ENCODE assay signal across 8 mouse cellular contexts in the genomic region with DNA sequence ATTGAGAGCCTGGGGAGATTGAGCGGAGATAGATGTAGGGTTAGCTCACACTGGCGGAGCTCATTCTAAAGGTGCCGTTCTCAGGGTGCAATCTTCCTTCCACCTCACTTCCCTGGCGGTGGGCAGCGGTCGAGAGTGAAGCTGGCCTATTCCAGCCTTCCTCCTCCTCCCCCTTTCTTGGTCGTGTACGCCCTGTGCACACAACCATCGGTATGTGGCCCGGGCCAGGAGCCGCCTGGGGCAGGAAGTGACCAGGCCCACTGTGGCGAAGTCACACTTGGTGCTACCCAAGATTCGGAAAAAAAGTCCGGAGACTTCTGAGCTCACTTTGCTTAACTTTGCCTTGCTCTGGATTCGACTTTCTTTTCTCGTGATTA. TPM values are rescaled to one million over a fixed set of nuclear protein-coding genes. Genes with fewer than 3 reads are reported as not detected.
DNase-seq lines count a peak whose midpoint lies in the region; ATAC-seq and TF ChIP-seq lines count a peak whose summit lies in the region.

No protein-coding gene starts in this region.

- H3K27me3 ChIP-seq in Patski, result no peaks in the 10 kb centered on the region
- H3K27me3 ChIP-seq in hindbrain, embryonic 13.5 days, result no peaks in the 10 kb centered on the region
- no peaks in the 10 kb centered on the region for H3K27me3 ChIP-seq in megakaryocyte, embryonic 14.5 days (replicated peaks)

- ATAC-seq in Patski, result peak; percentile 49
- ATAC-seq in hindbrain, embryonic 13.5 days (ENCODE audit: low FRiP score), result peak; percentile 15; the same call in 1 of the 2 replicates

- peak overlapping the region; percentile 97 for H3K9ac ChIP-seq in hindbrain, embryonic 13.5 days

- CTCF ChIA-PET in Patski (lab: Charles Lee), result interaction anchor here (0.7 to 2.2 kb wide), 6 partner anchors 10 to 152 kb away, joined by 3 to 7 read pairs (median 4); no protein-coding TSS in a partner anchor

- peaks cover 30% of the 10 kb centered on the region for H3K4me1 ChIP-seq in hindbrain, embryonic 13.5 days (replicated peaks)
- H3K4me1 ChIP-seq in megakaryocyte, embryonic 14.5 days, result peaks cover 46% of the 10 kb centered on the region

- no peak for TF ChIP-seq CTCF in Patski (IDR thresholded peaks at IDR 0.05)

- WGBS in hindbrain, embryonic 13.5 days, result under 1% methylated on average over 16 of the region's 16 CpGs

- peak overlapping the region; percentile 95 for H3K4me2 ChIP-seq in hindbrain, embryonic 13.5 days

- DNase-seq in Patski (ENCODE audit: low read depth, low spot score), result no peak
- DNase-seq in cerebellum, postnatal 25 days, result peak; percentile 48 to 62
- DNase-seq in frontal cortex, postnatal 36 days (ENCODE audit: low spot score in 2 of 2), result peak; percentile 36 to 39
- DNase-seq in left cerebral cortex, adult 8-10 months (ENCODE audit: low spot score in 2 of 2), result peak; percentile 24 to 28
- DNase-seq in right cerebral cortex, postnatal 10 days (ENCODE audit: low spot score in 2 of 2), result peak; percentile 55 to 58
- DNase-seq in urinary bladder, postnatal 10 days (ENCODE audit: low spot score), result peak; percentile 21

- H3K36me3 ChIP-seq in hindbrain, embryonic 13.5 days, result no peaks in the 10 kb centered on the region
- peaks cover 7% of the 10 kb centered on the region for H3K36me3 ChIP-seq in megakaryocyte, embryonic 14.5 days (replicated peaks; ENCODE audit: low read length)

- peak overlapping the region; percentile 98 for H3K27ac ChIP-seq in hindbrain, embryonic 13.5 days

- in situ Hi-C loops in Patski (cut with MboI; ENCODE audit: low pct_unique_long_range_greater_than_20kb), result no loop called here

- POLR2A ChIA-PET in Patski (lab: Charles Lee), result interaction anchor here (0.6 to 1.6 kb wide), 5 partner anchors 9 to 162 kb away, joined by 3 to 4 read pairs (median 3); no protein-coding TSS in a partner anchor

- H3K4me3 ChIP-seq in hindbrain, embryonic 13.5 days, result peak overlapping the region; percentile 93
- H3K4me3 ChIP-seq in megakaryocyte, embryonic 14.5 days (replicated peaks), result peak overlapping the region; percentile 93

- H3K9me3 ChIP-seq in hindbrain, embryonic 13.5 days, result no peaks in the 10 kb centered on the region
- H3K9me3 ChIP-seq in megakaryocyte, embryonic 14.5 days, result no peaks in the 10 kb centered on the region

RNA-seq across cellular contexts. Expression of a gene that starts 0.8 kb away (rescaled TPM):
- polyA plus RNA-seq in Patski (2021), result 302 TPM
- polyA plus RNA-seq in hindbrain, embryonic 13.5 days (2015; fragmentation: Nextera tagmentation; extraction: Ambion mirVana), result 586 and 604 TPM in 2 replicates
- total RNA-seq in left cerebral cortex, adult 8-10 months (2022), result 100 to 1,000 TPM; 107 to 114 (median 112) TPM
- 135 and 173 TPM in 2 replicates for polyA plus RNA-seq in megakaryocyte, embryonic 14.5 days (2012; ENCODE audit: insufficient read depth, low replicate concordance)

RNA-seq across cellular contexts. Expression of a gene that starts 31.0 kb away (rescaled TPM):
- polyA plus RNA-seq in Patski (2021), result 8.6 TPM
- polyA plus RNA-seq in hindbrain, embryonic 13.5 days (2015; fragmentation: Nextera tagmentation; extraction: Ambion mirVana), result 11.8 and 11.9 TPM in 2 replicates
- 1 to 10 TPM; 8.5 to 9.9 (median 9.2) TPM for total RNA-seq in left cerebral cortex, adult 8-10 months (2022)
- 4.6 and 5.2 TPM in 2 replicates for polyA plus RNA-seq in megakaryocyte, embryonic 14.5 days (2012; ENCODE audit: insufficient read depth, low replicate concordance)

RNA-seq across cellular contexts. Expression of a gene that starts 54.4 kb away (rescaled TPM):
- polyA plus RNA-seq in Patski (2021), result 0.04 TPM
- 0.08 and 0.09 TPM in 2 replicates for polyA plus RNA-seq in hindbrain, embryonic 13.5 days (2015; fragmentation: Nextera tagmentation; extraction: Ambion mirVana)
- total RNA-seq in left cerebral cortex, adult 8-10 months (2022), result under 1 TPM; 0.25 to 0.72 (median 0.50) TPM
- polyA plus RNA-seq in megakaryocyte, embryonic 14.5 days (2012; ENCODE audit: insufficient read depth, low replicate concordance), result not detected in 2 replicates
